Mouse (Mus musculus) c-Kit-positive CD71-negative TER-119-negative erythroid progenitor cells, embryonic 14.5 days (primary cell): ENCODE data around the gene Cps1.

Source experiments
- DNase-seq: peaks from one replicate; pipeline ENCODE4 v3.0.0-alpha.2; 2013; ENCODE audit warnings: low read depth

Gene Cps1

GRCm38 (mm10) chr1:67122797-67123196, at the start of gene Cps1:
Gene Cps1 (plus strand): TSS chr1:67123026.
- DNase-seq, result no peak

- no peak for DNase-seq
These were observed 45.1 kb upstream of the Cps1 start for GRCm38 (mm10) chr1:67077739-67078138.

- DNase-seq, result no peak
These were observed 44.2 kb upstream of the Cps1 start for GRCm38 (mm10) chr1:67078666-67079065.

- no peak for DNase-seq
These were observed 43.7 kb upstream of the Cps1 start for GRCm38 (mm10) chr1:67079146-67079545.

GRCm38 (mm10) chr1:67092473-67092872, 30.4 kb upstream of the Cps1 start:
- no peak for DNase-seq

GRCm38 (mm10) chr1:67099215-67099614, 23.6 kb upstream of the Cps1 start:
- DNase-seq, result no peak

- no peak for DNase-seq
These were observed 19.2 kb upstream of the Cps1 start for GRCm38 (mm10) chr1:67103476-67104248.

GRCm38 (mm10) chr1:67111621-67112298, 11.1 kb upstream of the Cps1 start:
- DNase-seq, result no peak

GRCm38 (mm10) chr1:67113343-67114030, 9.3 kb upstream of the Cps1 start:
- no peak for DNase-seq

- no peak for DNase-seq
These were observed 6.3 kb upstream of the Cps1 start for GRCm38 (mm10) chr1:67116571-67116970.

GRCm38 (mm10) chr1:67117778-67118177, 5.0 kb upstream of the Cps1 start:
- no peak for DNase-seq

- no peak for DNase-seq
These were observed 2.6 kb downstream of the Cps1 start for GRCm38 (mm10) chr1:67125433-67125832.

- DNase-seq, result peak; percentile 4
These were observed 21.1 kb downstream of the Cps1 start for GRCm38 (mm10) chr1:67143939-67144338.

- no peak for DNase-seq
These were observed 28.4 kb downstream of the Cps1 start for GRCm38 (mm10) chr1:67151246-67151645.

GRCm38 (mm10) chr1:67167283-67167682, 44.5 kb downstream of the Cps1 start:
- no peak for DNase-seq

GRCm38 (mm10) chr1:67181165-67181564, 58.3 kb downstream of the Cps1 start:
- peak; percentile 10 for DNase-seq

- DNase-seq, result no peak
These were observed 59.4 kb downstream of the Cps1 start for GRCm38 (mm10) chr1:67182201-67182600.

- no peak for DNase-seq
These were observed 60.7 kb downstream of the Cps1 start for GRCm38 (mm10) chr1:67183532-67183931.

- DNase-seq, result no peak
These were observed 61.3 kb downstream of the Cps1 start for GRCm38 (mm10) chr1:67184134-67184533.

- DNase-seq, result no peak
These were observed 74.5 kb downstream of the Cps1 start for GRCm38 (mm10) chr1:67197335-67197734.

- DNase-seq, result no peak
These were observed 95.6 kb downstream of the Cps1 start for GRCm38 (mm10) chr1:67218339-67218944.

GRCm38 (mm10) chr1:67223666-67224065, 100.8 kb downstream of the Cps1 start:
- no peak for DNase-seq

GRCm38 (mm10) chr1:67234861-67235260, 112.0 kb downstream of the Cps1 start:
- DNase-seq, result no peak
